Mouse (Mus musculus): ENCODE data around the gene Pcbp1. TPM values are rescaled to one million over a fixed set of nuclear protein-coding genes. Genes with fewer than 3 reads are reported as not detected.

The Pcbp1 gene
- total RNA-seq, 2 experiments from 2014 or later, result 153 to 166 TPM

Small RNA genes within 50 kb of the gene (microRNA-seq; reads per million reads assigned to microRNA genes)
- gene Gm22184, result not detected

Other genes starting within 250 kb of the Pcbp1 start
- 10 to 100 TPM; 25.2 to 29.7 TPM for gene Fam136a, start 160.7 kb downstream of the Pcbp1 start, total RNA-seq (2021)
- 10 to 100 TPM; 45.9 to 49.7 TPM for gene Snrpg, start 155.0 kb downstream of the Pcbp1 start, total RNA-seq (2021)
- 10 to 100 TPM; 62.1 to 72.9 TPM for gene Pcyox1, start 129.2 kb downstream of the Pcbp1 start, total RNA-seq (2021)
- 10 to 100 TPM; 26.6 to 27.1 TPM for gene Tia1, start 122.1 kb downstream of the Pcbp1 start, total RNA-seq (2021)
- gene Gm44790, start 99.7 kb downstream of the Pcbp1 start, total RNA-seq (2021), result under 1 TPM in 1 of 2 experiments, not detected in 1; 0.36 TPM
- gene C87436, start 87.9 kb downstream of the Pcbp1 start, total RNA-seq (2021), result 10 to 100 TPM in 1 of 2 experiments, 1 to 10 TPM in 1; 9.1 to 12.4 TPM
- under 1 TPM in 1 of 2 experiments, not detected in 1; 0.16 TPM for gene Asprv1, start 101.8 kb upstream of the Pcbp1 start, total RNA-seq (2021)
- 1 to 10 TPM; 7.5 to 9.1 TPM for gene Mxd1, start 142.8 kb upstream of the Pcbp1 start, total RNA-seq (2021)
- 10 to 100 TPM; 45.6 to 50.7 TPM for gene Snrnp27, start 158.2 kb upstream of the Pcbp1 start, total RNA-seq (2021)
- 1 to 10 TPM; 4.7 to 5.7 TPM for gene Gmcl1, start 207.1 kb upstream of the Pcbp1 start, total RNA-seq (2021)